Mouse (Mus musculus) spleen, adult 2 months (tissue): ENCODE measurements around the gene Olfr790.

Experiments
- CTCF ChIP-seq: fragments of 200-500 bp; IDR thresholded peaks from 2 replicates; pipeline ENCODE4 v1.5.1; 2011; ENCODE audit warnings: mild to moderate bottlenecking, inconsistent platforms; ENCODE audit not compliant: insufficient read depth, insufficient read length, insufficient replicate concordance; ENCODE audit errors: extremely low read depth
- POLR2A ChIP-seq: fragments of 200-500 bp; IDR thresholded peaks from 2 replicates; pipeline ENCODE4 v1.6.1; 2011; ENCODE audit warnings: low read depth, low read length, inconsistent platforms

- TF ChIP-seq CTCF (no peak), POLR2A (no peak)
These were observed 40.6 kb downstream of the Olfr790 start, which contains the start of gene Olfr792 for GRCm38 (mm10) chr10:129538862-129539261.
